Mouse (Mus musculus) stomach, embryonic 16.5 days (tissue): Measurements from ENCODE around the gene Gadl1. TPM values are rescaled to one million over a fixed set of nuclear protein-coding genes. Genes with fewer than 3 reads are reported as not detected.

Source experiments
- ATAC-seq: fragments of 200-750 bp; cut with Nextera tagmentation; 2 replicates; pipeline ENCODE4 v1.8.0; 2017; ENCODE audit warnings: moderate number of reproducible peaks, moderate TSS enrichment; ENCODE audit not compliant: insufficient read depth, low FRiP score
- H3K27ac ChIP-seq: fragments of 300-500 bp; sonication (generic); 2 replicates; pipeline ENCODE4 v1.5.1; 2014; ENCODE audit warnings: low read length
- H3K27me3 ChIP-seq: fragments of 300-500 bp; sonication (generic); 2 replicates; pipeline ENCODE4 v1.6.1; 2014; ENCODE audit warnings: low read length, control low read depth, mixed read lengths; ENCODE audit not compliant: control insufficient read depth, insufficient read depth
- H3K36me3 ChIP-seq: fragments of 300-500 bp; sonication (generic); 2 replicates; pipeline ENCODE4 v1.6.1; 2014; ENCODE audit warnings: low read length; ENCODE audit not compliant: control insufficient read depth, insufficient read depth
- H3K4me1 ChIP-seq: fragments of 300-500 bp; sonication (generic); 2 replicates; pipeline ENCODE4 v1.6.1; 2014; ENCODE audit warnings: low read length, control low read depth, mixed read lengths; ENCODE audit not compliant: control insufficient read depth, insufficient read depth
- H3K4me2 ChIP-seq: fragments of 300-500 bp; sonication (generic); 2 replicates; pipeline ENCODE4 v1.6.1; 2014; ENCODE audit warnings: low read depth, low read length, mixed read lengths
- H3K4me3 ChIP-seq: fragments of 300-500 bp; sonication (generic); replicated peaks from 2 replicates; pipeline ENCODE4 v1.5.1; 2014; ENCODE audit warnings: mild to moderate bottlenecking, low read length
- H3K9ac ChIP-seq: fragments of 300-500 bp; sonication (generic); 2 replicates; pipeline ENCODE4 v1.6.1; 2014; ENCODE audit warnings: low read length
- H3K9me3 ChIP-seq: fragments of 300-500 bp; sonication (generic); replicated peaks from 2 replicates; pipeline ENCODE4 v1.6.1; 2016; ENCODE audit warnings: low read length, control low read depth; ENCODE audit not compliant: control insufficient read depth
- WGBS: fragments of 180-500 bp; shearing (Covaris S2); extraction: QIAGEN DNeasy Blood & Tissue Kit; methylation state at CpG from one replicate; pipeline ENCODE4 v1.1.7; 2014; 5-methylcytosine and 5-hydroxymethylcytosine counted together
- polyA plus RNA-seq: library from polyadenylated mRNA; unstranded; fragments of >200 nt; fragmentation: Nextera tagmentation; extraction: Ambion mirVana; gene quantifications from 2 replicates; pipeline ENCODE4 v1.2.1, GENCODE M21; 2015

Gadl1 gene
- polyA plus RNA-seq, 1 experiment from 2014 or later, result 0.71 TPM

DNA sequence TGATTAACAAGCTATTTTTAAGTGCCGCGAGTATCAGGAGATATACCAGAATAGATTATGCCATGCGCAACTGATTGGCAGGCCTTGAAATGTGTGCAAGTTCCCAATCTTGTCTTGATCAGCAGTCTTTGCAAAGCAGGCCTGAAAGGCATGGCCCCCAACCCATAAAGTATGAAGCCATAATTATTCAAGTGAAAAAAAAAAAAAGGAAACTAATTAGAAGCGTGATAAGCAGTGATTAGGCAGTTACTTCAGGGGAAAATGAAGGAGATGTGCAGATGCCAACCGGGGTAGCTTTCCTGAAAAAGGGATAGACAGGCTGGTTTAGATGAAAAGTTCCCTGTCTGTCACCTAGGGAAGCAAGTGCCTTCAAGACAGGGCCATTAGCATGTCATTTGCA, 174.0 kb downstream of the Gadl1 start:
- no peak overlapping the region for H3K4me2 ChIP-seq
- no peaks in the 10 kb centered on the region for H3K36me3 ChIP-seq
- no peak overlapping the region for H3K27ac ChIP-seq
- H3K4me1 ChIP-seq, result no peaks in the 10 kb centered on the region
- no peak overlapping the region for H3K9ac ChIP-seq
- 89% methylated on average over 5 of the region's 5 CpGs for WGBS
- no peak overlapping the region for H3K4me3 ChIP-seq
- no peaks in the 10 kb centered on the region for H3K9me3 ChIP-seq
- no peak for ATAC-seq
- no peaks in the 10 kb centered on the region for H3K27me3 ChIP-seq

- no peak overlapping the region for H3K9ac ChIP-seq
- no peak overlapping the region for H3K4me3 ChIP-seq
- H3K27ac ChIP-seq, result no peak overlapping the region
- WGBS, result 79% methylated on average over 8 of the region's 8 CpGs
- no peak overlapping the region for H3K4me2 ChIP-seq
- no peaks in the 10 kb centered on the region for H3K27me3 ChIP-seq
- no peaks in the 10 kb centered on the region for H3K9me3 ChIP-seq
- no peaks in the 10 kb centered on the region for H3K36me3 ChIP-seq
- H3K4me1 ChIP-seq, result no peaks in the 10 kb centered on the region
- no peak for ATAC-seq
Measured at GRCm38 (mm10) chr9:116083726-116084323, 174.6 kb downstream of the Gadl1 start.

DNA sequence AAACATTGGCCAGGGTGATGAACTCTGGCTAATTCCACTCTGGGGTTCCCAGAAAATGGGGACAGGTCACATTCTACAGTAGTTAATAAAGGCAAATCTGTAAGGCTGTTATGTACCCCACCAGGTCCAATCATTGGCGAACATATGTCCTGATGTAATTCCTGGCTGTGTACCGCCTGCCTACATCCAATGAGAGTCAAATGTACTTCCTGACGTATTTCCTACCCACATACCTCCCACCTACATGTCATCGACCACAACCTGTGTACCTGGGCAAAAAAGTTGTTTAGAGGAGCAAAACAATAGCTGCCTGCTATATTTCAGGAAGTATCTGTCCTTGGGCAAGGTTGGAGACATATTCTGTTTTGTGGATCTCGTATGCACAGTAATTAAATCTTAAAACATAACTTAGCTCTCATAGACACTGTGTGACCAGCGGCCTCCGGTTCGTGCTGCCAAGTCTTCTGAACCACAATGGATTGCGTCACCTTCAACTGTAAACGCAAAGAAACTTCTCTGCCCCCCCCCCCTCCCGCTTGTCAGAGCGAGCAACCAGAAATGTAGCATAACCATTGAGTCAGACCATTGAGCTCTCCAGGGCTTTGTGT, 175.2 kb downstream of the Gadl1 start:
- Histone ChIP-seq H3K9me3 (no peaks in the 10 kb centered on the region), H3K36me3 (no peaks in the 10 kb centered on the region), H3K27me3 (no peaks in the 10 kb centered on the region), H3K4me1 (no peaks in the 10 kb centered on the region), H3K9ac (no peak overlapping the region), H3K4me2 (no peak overlapping the region), H3K4me3 (no peak overlapping the region), H3K27ac (no peak overlapping the region)
- ATAC-seq, result no peak
- WGBS, result 76% methylated on average over 12 of the region's 12 CpGs

- Histone ChIP-seq H3K9me3 (no peaks in the 10 kb centered on the region), H3K27me3 (no peaks in the 10 kb centered on the region), H3K36me3 (no peaks in the 10 kb centered on the region), H3K9ac (no peak overlapping the region), H3K4me1 (no peaks in the 10 kb centered on the region), H3K27ac (no peak overlapping the region), H3K4me3 (no peak overlapping the region), H3K4me2 (no peak overlapping the region)
- no peak for ATAC-seq
- 82% methylated on average over 6 of the region's 6 CpGs for WGBS
Measured at GRCm38 (mm10) chr9:116085999-116086398, 176.7 kb downstream of the Gadl1 start.

DNA sequence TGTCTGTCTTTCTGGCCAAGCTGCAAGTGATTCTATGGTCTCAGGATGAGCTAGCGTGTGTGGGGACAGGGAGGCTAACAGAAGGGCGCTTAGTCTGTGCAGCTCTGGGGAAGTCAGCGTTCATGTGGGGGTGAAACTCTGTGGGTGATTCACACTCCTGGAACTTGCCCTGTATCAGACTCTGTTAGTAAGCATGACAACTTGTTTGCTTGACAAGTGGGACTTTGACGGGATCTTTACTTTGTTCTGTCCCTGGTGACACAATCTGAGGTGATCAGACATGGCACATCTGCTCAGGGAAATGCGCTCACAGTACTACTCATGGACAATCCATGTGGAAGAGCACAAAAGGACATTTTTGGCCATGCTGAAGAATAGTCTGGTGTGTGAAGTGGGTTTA, 178.0 kb downstream of the Gadl1 start:
- Histone ChIP-seq H3K4me2 (no peak overlapping the region), H3K4me1 (no peaks in the 10 kb centered on the region), H3K36me3 (no peaks in the 10 kb centered on the region), H3K9me3 (no peaks in the 10 kb centered on the region), H3K9ac (no peak overlapping the region), H3K4me3 (no peak overlapping the region), H3K27me3 (no peaks in the 10 kb centered on the region), H3K27ac (no peak overlapping the region)
- WGBS, result 82% methylated on average over 5 of the region's 5 CpGs
- no peak for ATAC-seq

DNA sequence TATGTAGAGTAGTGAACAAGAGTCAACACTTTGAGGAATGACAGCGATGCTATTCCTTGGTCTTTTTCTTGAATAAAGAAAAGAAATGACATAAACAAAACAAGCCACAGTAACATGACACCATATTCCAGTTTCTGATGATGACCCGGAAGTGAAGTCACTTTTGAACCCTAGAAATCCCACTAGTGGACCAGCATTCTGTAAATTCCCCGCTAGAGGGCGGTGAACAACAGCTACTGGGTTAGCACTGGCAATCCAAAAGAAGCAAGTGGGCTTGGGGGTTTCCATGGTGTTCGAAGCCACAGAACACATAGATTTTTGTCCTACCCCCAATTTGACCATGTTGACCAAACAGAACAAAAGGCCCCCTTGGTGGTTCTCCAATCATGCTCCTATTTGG, 178.6 kb downstream of the Gadl1 start:
- Histone ChIP-seq H3K4me1 (no peaks in the 10 kb centered on the region), H3K27ac (no peak overlapping the region), H3K4me3 (no peak overlapping the region), H3K9ac (no peak overlapping the region), H3K4me2 (no peak overlapping the region), H3K9me3 (no peaks in the 10 kb centered on the region), H3K27me3 (no peaks in the 10 kb centered on the region), H3K36me3 (no peaks in the 10 kb centered on the region)
- 28% methylated on average over 5 of the region's 5 CpGs for WGBS
- no peak for ATAC-seq

DNA sequence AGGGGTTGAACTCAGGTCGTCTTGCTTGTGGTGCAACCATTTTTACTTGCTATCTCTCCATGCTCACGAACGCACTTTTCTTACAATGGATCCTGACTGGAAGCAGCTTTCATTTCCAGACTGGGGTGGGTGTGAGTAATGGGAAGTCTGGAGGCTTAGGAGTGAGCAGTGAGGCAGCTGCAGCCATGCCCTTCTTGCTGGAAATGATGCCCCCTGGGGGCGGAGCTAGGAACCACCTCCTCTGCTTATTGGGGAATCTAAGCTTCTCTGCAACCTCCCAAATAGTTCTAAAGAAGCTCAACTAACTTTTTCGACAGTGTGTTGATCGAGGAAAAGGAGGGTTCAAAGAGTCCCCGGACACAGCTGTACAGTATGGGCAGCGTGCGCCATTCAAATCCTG, 179.7 kb downstream of the Gadl1 start:
- ATAC-seq, result no peak
- Histone ChIP-seq H3K36me3 (no peaks in the 10 kb centered on the region), H3K4me2 (no peak overlapping the region), H3K9ac (no peak overlapping the region), H3K9me3 (no peaks in the 10 kb centered on the region), H3K4me1 (no peaks in the 10 kb centered on the region), H3K27me3 (no peaks in the 10 kb centered on the region), H3K27ac (no peak overlapping the region), H3K4me3 (no peak overlapping the region)
- 85% methylated on average over 9 of the region's 9 CpGs for WGBS

- no peaks in the 10 kb centered on the region for H3K27me3 ChIP-seq
- H3K4me1 ChIP-seq, result no peaks in the 10 kb centered on the region
- 87% methylated on average over 9 of the region's 9 CpGs for WGBS
- no peak overlapping the region for H3K4me2 ChIP-seq
- H3K9me3 ChIP-seq, result no peaks in the 10 kb centered on the region
- no peak for ATAC-seq
- no peak overlapping the region for H3K27ac ChIP-seq
- H3K9ac ChIP-seq, result no peak overlapping the region
- H3K36me3 ChIP-seq, result no peaks in the 10 kb centered on the region
- H3K4me3 ChIP-seq, result no peak overlapping the region
Measured at GRCm38 (mm10) chr9:116090296-116090695, 181.0 kb downstream of the Gadl1 start.

DNA sequence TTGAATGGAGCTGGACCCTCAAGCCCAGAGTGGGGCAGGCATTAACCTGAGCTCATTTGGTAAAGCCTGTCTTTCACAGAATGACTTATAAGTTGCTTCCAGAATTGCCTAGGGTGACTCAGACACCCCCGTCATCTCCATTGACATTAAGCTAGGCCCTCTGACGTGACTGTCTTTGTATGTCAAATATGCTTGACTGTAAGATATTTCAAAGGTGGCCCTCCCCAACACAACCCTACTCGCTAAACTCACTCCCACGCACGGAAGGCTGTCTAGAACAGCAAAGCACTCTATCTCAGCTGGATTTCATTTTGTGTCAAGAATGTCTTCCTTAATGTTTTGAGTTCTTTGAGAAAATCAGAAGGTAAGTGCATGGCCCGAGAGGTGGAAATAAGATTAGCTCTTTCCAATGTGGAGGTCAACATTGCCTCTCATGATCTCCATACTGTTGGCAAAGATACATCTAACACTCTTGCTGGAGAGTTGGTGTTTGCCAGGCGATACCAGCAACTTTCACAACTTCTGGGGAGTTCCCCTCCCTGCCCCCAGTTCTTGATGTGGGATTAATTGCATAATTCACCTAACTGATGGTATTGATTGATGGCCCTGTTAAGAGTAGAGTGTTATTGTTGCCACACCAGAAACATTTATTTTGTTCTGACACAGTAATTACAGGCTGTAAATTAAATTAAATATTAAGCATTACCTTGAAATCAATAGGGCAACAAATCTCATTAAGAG, 182.0 kb downstream of the Gadl1 start:
- ATAC-seq, result no peak
- Histone ChIP-seq H3K4me1 (no peaks in the 10 kb centered on the region), H3K27ac (no peak overlapping the region), H3K9me3 (no peaks in the 10 kb centered on the region), H3K36me3 (no peaks in the 10 kb centered on the region), H3K27me3 (no peaks in the 10 kb centered on the region), H3K4me3 (no peak overlapping the region), H3K4me2 (no peak overlapping the region), H3K9ac (no peak overlapping the region)
- 77% methylated on average over 7 of the region's 7 CpGs for WGBS
